Mouse (Mus musculus): Measurements from ENCODE around the gene Cxcl14. TPM values are rescaled to one million over a fixed set of nuclear protein-coding genes. Genes with fewer than 3 reads are reported as not detected.

Gene Cxcl14
- polyA plus RNA-seq, 1 experiment from 2014 or later, result 35.7 TPM

DNA sequence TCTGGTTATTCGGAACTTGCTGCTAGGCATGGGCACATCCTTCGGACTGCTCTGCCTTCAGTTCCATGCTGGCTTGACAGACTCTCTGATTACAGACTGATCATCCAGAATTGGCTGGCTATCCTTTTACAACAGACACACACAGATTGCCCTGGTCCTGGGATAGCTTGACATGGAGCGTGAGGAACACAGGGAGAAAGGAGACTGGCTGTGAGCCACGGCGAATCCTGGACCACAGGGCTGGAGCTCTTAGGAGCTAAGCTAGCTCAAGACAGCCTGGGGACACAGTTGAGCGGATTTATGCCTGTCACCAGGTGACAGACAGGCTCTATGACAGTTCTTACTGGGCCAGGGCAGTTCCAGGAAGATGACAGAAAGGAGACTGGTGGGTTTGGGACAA, 36.0 kb upstream of the Cxcl14 start:
- no peak overlapping the region for H3K4me2 ChIP-seq (ENCODE audit: low read depth)
- H3K27me3 ChIP-seq (ENCODE audit: control insufficient read depth, insufficient read depth, low read length), result no peaks in the 10 kb centered on the region
- no peaks in the 10 kb centered on the region for H3K36me3 ChIP-seq (ENCODE audit: control insufficient read depth, insufficient read depth, low read length)
- H3K9ac ChIP-seq (ENCODE audit: low read length), result no peak overlapping the region
- no peak overlapping the region for H3K27ac ChIP-seq (ENCODE audit: low read depth, low read length)
- no peaks in the 10 kb centered on the region for H3K9me3 ChIP-seq (ENCODE audit: control insufficient read depth, low read length)
- ATAC-seq (ENCODE audit: insufficient read depth, low FRiP score, low TSS enrichment) (no peak), DNase-seq (ENCODE audit: low spot score) (no peak)
- H3K4me3 ChIP-seq (ENCODE audit: low read depth, low read length), result no peak overlapping the region
- 89% methylated on average over 6 of the region's 6 CpGs for WGBS
- 0 out of 2 replicates have a peak, but pooled peaks cover 3% of the 10 kb centered on the region for H3K4me1 ChIP-seq (ENCODE audit: control insufficient read depth, insufficient read depth, low read length)

- no peak for DNase-seq (ENCODE audit: low spot score)
- H3K36me3 ChIP-seq (ENCODE audit: control insufficient read depth, insufficient read depth, low read length), result no peaks in the 10 kb centered on the region
- no peak overlapping the region for H3K4me2 ChIP-seq (ENCODE audit: low read depth)
- WGBS, result 76% methylated on average over 10 of the region's 10 CpGs
- no peak overlapping the region for H3K9ac ChIP-seq (ENCODE audit: low read length)
- H3K27me3 ChIP-seq (ENCODE audit: control insufficient read depth, insufficient read depth, low read length), result no peaks in the 10 kb centered on the region
- no peaks in the 10 kb centered on the region for H3K9me3 ChIP-seq (ENCODE audit: control insufficient read depth, low read length)
- H3K4me3 ChIP-seq (ENCODE audit: low read depth, low read length), result no peak overlapping the region
- H3K4me1 ChIP-seq (ENCODE audit: control insufficient read depth, insufficient read depth, low read length), result 0 out of 2 replicates have a peak, but pooled peaks cover 3% of the 10 kb centered on the region
- no peak overlapping the region for H3K27ac ChIP-seq (ENCODE audit: low read depth, low read length)
- no peak for ATAC-seq (ENCODE audit: insufficient read depth, low FRiP score, low TSS enrichment)
These were observed 34.5 kb upstream of the Cxcl14 start for GRCm38 (mm10) chr13:56330603-56331455.

- no peaks in the 10 kb centered on the region for H3K36me3 ChIP-seq (ENCODE audit: control insufficient read depth, insufficient read depth, low read length)
- H3K4me1 ChIP-seq (ENCODE audit: control insufficient read depth, insufficient read depth, low read length), result no peaks in the 10 kb centered on the region
- no peak overlapping the region for H3K4me2 ChIP-seq (ENCODE audit: low read depth)
- DNase-seq (ENCODE audit: low spot score) (no peak), ATAC-seq (ENCODE audit: insufficient read depth, low FRiP score, low TSS enrichment) (no peak)
- H3K4me3 ChIP-seq (ENCODE audit: low read depth, low read length), result no peak overlapping the region
- H3K27ac ChIP-seq (ENCODE audit: low read depth, low read length), result no peak overlapping the region
- H3K27me3 ChIP-seq (ENCODE audit: control insufficient read depth, insufficient read depth, low read length), result no peaks in the 10 kb centered on the region
- H3K9me3 ChIP-seq (ENCODE audit: control insufficient read depth, low read length), result no peaks in the 10 kb centered on the region
- 77% methylated on average over 6 of the region's 6 CpGs for WGBS
- no peak overlapping the region for H3K9ac ChIP-seq (ENCODE audit: low read length)
These were observed 33.4 kb upstream of the Cxcl14 start for GRCm38 (mm10) chr13:56329769-56330168.

GRCm38 (mm10) chr13:56329165-56329564, 32.8 kb upstream of the Cxcl14 start:
- DNase-seq (ENCODE audit: low spot score), result no peak
- H3K4me2 ChIP-seq (ENCODE audit: low read depth), result no peak overlapping the region
- H3K9me3 ChIP-seq (ENCODE audit: control insufficient read depth, low read length), result no peaks in the 10 kb centered on the region
- 81% methylated on average over 6 of the region's 6 CpGs for WGBS
- ATAC-seq (ENCODE audit: insufficient read depth, low FRiP score, low TSS enrichment), result no peak
- no peaks in the 10 kb centered on the region for H3K27me3 ChIP-seq (ENCODE audit: control insufficient read depth, insufficient read depth, low read length)
- H3K9ac ChIP-seq (ENCODE audit: low read length), result no peak overlapping the region
- no peak overlapping the region for H3K27ac ChIP-seq (ENCODE audit: low read depth, low read length)
- H3K4me3 ChIP-seq (ENCODE audit: low read depth, low read length), result no peak overlapping the region
- H3K4me1 ChIP-seq (ENCODE audit: control insufficient read depth, insufficient read depth, low read length), result no peaks in the 10 kb centered on the region
- no peaks in the 10 kb centered on the region for H3K36me3 ChIP-seq (ENCODE audit: control insufficient read depth, insufficient read depth, low read length)

DNA sequence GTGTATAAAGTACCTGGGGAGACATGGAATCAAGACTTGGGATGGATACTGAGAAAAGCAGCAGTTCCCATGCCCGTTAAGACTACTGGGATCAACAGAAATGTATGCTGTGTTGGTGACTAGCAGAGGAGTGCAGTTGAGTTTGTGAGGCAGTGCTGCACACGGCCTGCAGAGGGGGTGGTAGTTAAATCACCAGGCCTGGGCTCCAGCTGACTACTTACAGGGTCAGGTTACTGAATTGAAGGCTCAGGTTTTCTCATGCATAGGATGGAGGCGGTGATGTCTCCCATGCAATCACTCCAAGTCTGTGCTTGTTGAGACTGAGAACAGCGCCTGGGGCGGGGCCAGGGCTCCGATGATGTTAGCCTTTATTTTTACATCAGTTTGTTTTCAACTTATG, 31.4 kb upstream of the Cxcl14 start:
- Histone ChIP-seq H3K27ac (ENCODE audit: low read depth, low read length) (no peak overlapping the region), H3K4me3 (ENCODE audit: low read depth, low read length) (no peak overlapping the region), H3K4me1 (ENCODE audit: control insufficient read depth, insufficient read depth, low read length) (no peaks in the 10 kb centered on the region), H3K9ac (ENCODE audit: low read length) (no peak overlapping the region), H3K4me2 (ENCODE audit: low read depth) (no peak overlapping the region), H3K27me3 (ENCODE audit: control insufficient read depth, insufficient read depth, low read length) (no peaks in the 10 kb centered on the region), H3K9me3 (ENCODE audit: control insufficient read depth, low read length) (no peaks in the 10 kb centered on the region), H3K36me3 (ENCODE audit: control insufficient read depth, insufficient read depth, low read length) (no peaks in the 10 kb centered on the region)
- ATAC-seq (ENCODE audit: insufficient read depth, low FRiP score, low TSS enrichment), result no peak
- 17% methylated on average over 6 of the region's 6 CpGs for WGBS
- no peak for DNase-seq (ENCODE audit: low spot score)

DNA sequence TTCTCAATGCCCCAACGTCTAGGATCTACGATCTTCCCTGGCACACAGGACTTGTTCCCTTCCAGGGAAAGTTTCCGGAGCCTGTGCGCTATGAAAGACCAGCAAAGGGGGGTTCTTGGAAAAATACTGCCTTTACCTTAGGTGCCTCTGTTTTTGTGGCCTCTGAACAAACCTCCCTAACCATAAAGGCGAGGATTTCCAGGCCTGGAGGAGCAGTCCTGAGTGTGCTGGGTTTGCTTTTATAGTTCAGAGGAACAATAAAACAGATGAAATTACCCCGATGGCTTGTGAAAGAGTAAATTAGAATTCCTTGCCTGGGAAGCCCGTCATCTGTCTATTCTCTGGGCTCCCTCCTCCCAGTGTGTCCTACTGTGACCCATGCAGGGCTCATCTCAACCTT, 25.3 kb upstream of the Cxcl14 start:
- Histone ChIP-seq H3K9me3 (ENCODE audit: control insufficient read depth, low read length) (no peaks in the 10 kb centered on the region), H3K36me3 (ENCODE audit: control insufficient read depth, insufficient read depth, low read length) (no peaks in the 10 kb centered on the region), H3K27ac (ENCODE audit: low read depth, low read length) (no peak overlapping the region), H3K4me2 (ENCODE audit: low read depth) (no peak overlapping the region), H3K9ac (ENCODE audit: low read length) (no peak overlapping the region), H3K4me1 (ENCODE audit: control insufficient read depth, insufficient read depth, low read length) (no peaks in the 10 kb centered on the region), H3K4me3 (ENCODE audit: low read depth, low read length) (no peak overlapping the region), H3K27me3 (ENCODE audit: control insufficient read depth, insufficient read depth, low read length) (no peaks in the 10 kb centered on the region)
- 45% methylated on average over 7 of the region's 7 CpGs for WGBS
- ATAC-seq (ENCODE audit: insufficient read depth, low FRiP score, low TSS enrichment) (no peak), DNase-seq (ENCODE audit: low spot score) (no peak)

GRCm38 (mm10) chr13:56316930-56317329, 20.6 kb upstream of the Cxcl14 start:
- Histone ChIP-seq H3K4me2 (ENCODE audit: low read depth) (no peak overlapping the region), H3K9me3 (ENCODE audit: control insufficient read depth, low read length) (no peaks in the 10 kb centered on the region), H3K4me1 (ENCODE audit: control insufficient read depth, insufficient read depth, low read length) (no peaks in the 10 kb centered on the region; the same call in 1 of the 2 replicates), H3K27me3 (ENCODE audit: control insufficient read depth, insufficient read depth, low read length) (no peaks in the 10 kb centered on the region), H3K9ac (ENCODE audit: low read length) (no peak overlapping the region), H3K27ac (ENCODE audit: low read depth, low read length) (no peak overlapping the region), H3K36me3 (ENCODE audit: control insufficient read depth, insufficient read depth, low read length) (no peaks in the 10 kb centered on the region), H3K4me3 (ENCODE audit: low read depth, low read length) (no peak overlapping the region)
- no peak for DNase-seq (ENCODE audit: low spot score)
- ATAC-seq (ENCODE audit: insufficient read depth, low FRiP score, low TSS enrichment), result no peak
- WGBS, result 65% methylated on average over 4 of the region's 4 CpGs

GRCm38 (mm10) chr13:56315201-56315600, 18.9 kb upstream of the Cxcl14 start:
- Histone ChIP-seq H3K9ac (ENCODE audit: low read length) (no peak overlapping the region), H3K27ac (ENCODE audit: low read depth, low read length) (no peak overlapping the region), H3K27me3 (ENCODE audit: control insufficient read depth, insufficient read depth, low read length) (no peaks in the 10 kb centered on the region), H3K4me2 (ENCODE audit: low read depth) (no peak overlapping the region), H3K4me1 (ENCODE audit: control insufficient read depth, insufficient read depth, low read length) (no peaks in the 10 kb centered on the region; the same call in 1 of the 2 replicates), H3K4me3 (ENCODE audit: low read depth, low read length) (no peak overlapping the region), H3K36me3 (ENCODE audit: control insufficient read depth, insufficient read depth, low read length) (no peaks in the 10 kb centered on the region), H3K9me3 (ENCODE audit: control insufficient read depth, low read length) (peaks cover 4% of the 10 kb centered on the region; the same call in 1 of the 2 replicates)
- ATAC-seq (ENCODE audit: insufficient read depth, low FRiP score, low TSS enrichment) (no peak), DNase-seq (ENCODE audit: low spot score) (no peak)
- 31% methylated on average over 3 of the region's 3 CpGs for WGBS

- Histone ChIP-seq H3K4me3 (ENCODE audit: low read depth, low read length) (no peak overlapping the region), H3K27ac (ENCODE audit: low read depth, low read length) (no peak overlapping the region), H3K36me3 (ENCODE audit: control insufficient read depth, insufficient read depth, low read length) (no peaks in the 10 kb centered on the region), H3K27me3 (ENCODE audit: control insufficient read depth, insufficient read depth, low read length) (no peaks in the 10 kb centered on the region), H3K4me1 (ENCODE audit: control insufficient read depth, insufficient read depth, low read length) (no peaks in the 10 kb centered on the region; the same call in 1 of the 2 replicates), H3K9ac (ENCODE audit: low read length) (no peak overlapping the region), H3K9me3 (ENCODE audit: control insufficient read depth, low read length) (no peaks in the 10 kb centered on the region), H3K4me2 (ENCODE audit: low read depth) (no peak overlapping the region)
- DNase-seq (ENCODE audit: low spot score), result no peak
- 71% methylated on average over 12 of the region's 12 CpGs for WGBS
- no peak for ATAC-seq (ENCODE audit: insufficient read depth, low FRiP score, low TSS enrichment)
These were observed 8.7 kb upstream of the Cxcl14 start for GRCm38 (mm10) chr13:56305058-56305457.

Data from neural tube, embryonic 11.5 days (tissue).